Mouse (Mus musculus) layer of hippocampus, postnatal 10 days (tissue): ENCODE data around the gene Hist1h2ap. TPM values are rescaled to one million over a fixed set of nuclear protein-coding genes. Genes with fewer than 3 reads are reported as not detected.
"Not testable (repeated sequence)": the region's sequence is repeated elsewhere in the genome, so short reads cannot be mapped to it uniquely, and the experiment has no call there.

Experiments used
- DNase-seq, 2 experiments: peaks; one replicate each; pipeline ENCODE4 v3.0.0; 2021; ENCODE audit warnings: low spot score in 2 of 2
- long read RNA-seq: library from polyadenylated mRNA; stranded (forward); transcript quantifications from one replicate; pipeline ENCODE4 v2.0.0, GENCODE M21; 2023
- total RNA-seq, 2 experiments: library from RNA; stranded (reverse); gene quantifications; 2 replicates each; pipeline ENCODE4 v1.2.3; 2021

The Hist1h2ap gene
- 10 to 100 TPM; 67.2 to 82.7 TPM for total RNA-seq
- long read RNA-seq, transcript Hist1h2ap-201 (1 exons, 482 nt), result major isoform, 7 of 7 reads
- long read RNA-seq, partial matches to known transcripts, result 0 of 7 reads
- long read RNA-seq, other reads (novel, unspliced or antisense), result 0 of 7 reads

GRCm38 (mm10) chr13:21833461-21833860 lies at the start of gene Hist1h2ap, which contains the start of gene Hist1h2br:
Gene Hist1h2ap (minus strand): TSS chr13:21833507.
Gene Hist1h2br (plus strand): TSS chr13:21833743.
- not testable (repeated sequence) for DNase-seq

DNA sequence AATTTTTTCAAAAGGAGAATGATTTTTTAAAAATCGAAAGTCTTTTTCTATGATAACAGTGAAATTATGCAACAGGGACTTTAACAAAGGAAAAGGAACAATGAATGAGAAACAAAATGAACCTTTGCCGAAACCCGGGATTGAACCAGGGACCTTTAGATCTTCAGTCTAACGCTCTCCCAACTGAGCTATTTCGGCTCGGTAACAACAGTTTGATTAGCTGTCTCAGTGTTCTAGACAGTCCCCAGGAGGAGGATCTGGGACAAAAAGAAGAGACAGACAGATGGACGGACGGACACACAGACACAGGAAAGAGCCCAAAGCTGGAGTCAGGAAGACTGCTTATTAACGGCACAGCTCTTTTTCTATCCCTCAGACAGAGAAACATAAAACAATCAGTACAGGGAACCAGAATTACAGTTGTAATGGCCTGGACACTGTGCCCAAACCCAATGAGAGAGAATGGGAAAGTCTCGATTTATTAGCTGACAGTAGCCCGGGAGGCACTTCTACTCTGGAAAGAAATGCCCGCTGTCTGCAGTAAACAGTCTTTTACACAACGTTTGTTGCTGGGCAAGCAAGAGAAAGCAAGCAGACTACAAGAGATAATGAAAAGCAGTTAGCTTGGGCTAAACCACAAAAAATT lies 49.6 kb upstream of the Hist1h2ap start:
- peak; percentile 62 to 68 for DNase-seq

DNA sequence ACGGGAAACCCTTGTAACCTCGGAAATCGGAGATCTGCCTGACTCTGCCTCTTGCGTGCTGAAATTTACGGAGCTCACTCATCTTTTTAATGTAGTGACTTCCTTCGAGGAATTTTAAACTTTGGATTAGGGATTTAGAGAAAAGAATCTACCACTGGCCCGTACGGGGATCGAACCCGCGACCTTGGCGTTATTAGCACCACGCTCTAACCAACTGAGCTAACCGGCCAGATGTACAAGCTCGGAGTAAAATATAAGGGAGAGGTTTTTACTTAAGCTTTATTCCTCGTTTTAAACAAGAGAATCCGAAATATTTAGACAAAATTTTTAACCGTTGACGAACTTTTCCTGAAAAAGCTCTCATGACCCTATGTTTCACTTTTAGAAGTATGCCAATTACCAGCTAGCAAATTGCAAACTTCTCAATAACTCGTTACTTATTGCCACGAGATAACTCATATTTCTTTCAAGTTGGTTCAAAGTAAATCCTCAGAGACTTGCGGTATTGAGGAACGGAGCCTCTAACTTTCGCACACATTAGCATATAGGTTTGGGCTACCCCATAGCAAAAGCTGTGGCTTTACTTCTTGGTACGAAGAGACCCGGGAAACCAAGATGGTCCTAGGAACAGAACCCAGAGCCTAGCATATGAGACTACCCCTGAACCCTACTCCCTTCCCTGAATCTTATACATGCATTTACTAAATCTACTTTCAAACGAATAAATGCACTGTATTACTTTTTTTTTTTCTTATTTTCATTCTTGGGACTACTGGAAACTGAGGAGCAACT lies 48.8 kb upstream of the Hist1h2ap start:
- DNase-seq, result peak in 1 of 2 experiments; percentile 39

DNA sequence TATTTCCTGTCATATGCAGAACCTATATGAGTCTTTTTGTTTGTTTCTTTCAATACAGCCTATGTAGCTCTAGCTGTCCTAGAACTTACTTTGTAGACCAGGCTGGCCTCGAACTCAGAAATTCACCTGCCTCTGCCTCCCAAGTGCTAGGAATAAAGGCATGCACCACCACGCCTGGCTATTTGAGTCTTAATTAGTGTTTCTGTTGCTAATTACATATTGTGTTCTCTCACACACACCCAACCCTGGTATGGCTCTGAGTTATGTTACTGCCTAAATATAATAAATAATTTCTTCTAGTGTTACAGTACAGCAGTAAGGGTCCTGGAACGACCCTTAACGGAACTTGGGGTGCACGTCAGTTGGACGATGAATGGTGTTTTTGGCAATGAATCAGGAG lies 47.4 kb upstream of the Hist1h2ap start:
- DNase-seq, result no peak

DNA sequence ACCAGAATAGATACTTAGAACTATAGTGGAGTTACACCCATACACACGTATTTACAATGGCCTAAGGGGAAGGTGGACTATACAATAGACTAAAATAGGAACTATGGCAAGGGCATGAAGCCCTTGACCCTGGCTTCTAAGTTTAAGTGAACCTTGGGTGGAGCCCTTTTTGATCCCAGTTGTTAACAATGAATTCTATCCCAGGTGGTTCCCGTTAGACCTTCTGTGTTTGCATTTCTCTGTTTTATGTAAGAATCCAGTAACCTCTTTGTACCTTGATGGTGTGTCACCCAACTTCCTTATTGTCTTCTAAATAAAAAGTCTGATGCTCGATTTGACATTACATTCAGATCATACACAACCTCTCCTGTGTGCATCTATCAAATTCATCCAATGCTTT lies 32.2 kb upstream of the Hist1h2ap start:
- not testable (repeated sequence) for DNase-seq

- DNase-seq, result no peak
Observed at GRCm38 (mm10) chr13:21861608-21862007, 28.3 kb upstream of the Hist1h2ap start.

GRCm38 (mm10) chr13:21855698-21856162 lies 22.4 kb upstream of the Hist1h2ap start:
- DNase-seq, result peak; percentile 37 to 61

DNA sequence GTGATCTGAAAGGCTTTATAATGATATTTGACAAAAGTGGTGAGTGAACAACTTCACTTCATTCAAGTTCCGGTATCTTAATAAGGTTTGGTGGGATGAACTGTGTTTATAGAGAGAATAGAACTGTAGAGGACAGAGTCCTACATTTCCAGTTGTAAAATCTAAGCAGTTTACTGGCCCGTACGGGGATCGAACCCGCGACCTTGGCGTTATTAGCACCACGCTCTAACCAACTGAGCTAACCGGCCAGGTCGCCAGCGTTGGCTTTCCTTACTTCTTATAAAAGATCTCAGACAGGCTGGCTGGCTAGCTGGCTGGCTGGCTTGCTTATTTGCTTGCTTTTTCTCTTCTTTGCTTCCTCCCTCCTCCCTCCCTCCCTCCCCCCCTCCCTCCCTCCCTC lies 21.8 kb upstream of the Hist1h2ap start:
- DNase-seq, result peak; percentile 54 to 81

DNA sequence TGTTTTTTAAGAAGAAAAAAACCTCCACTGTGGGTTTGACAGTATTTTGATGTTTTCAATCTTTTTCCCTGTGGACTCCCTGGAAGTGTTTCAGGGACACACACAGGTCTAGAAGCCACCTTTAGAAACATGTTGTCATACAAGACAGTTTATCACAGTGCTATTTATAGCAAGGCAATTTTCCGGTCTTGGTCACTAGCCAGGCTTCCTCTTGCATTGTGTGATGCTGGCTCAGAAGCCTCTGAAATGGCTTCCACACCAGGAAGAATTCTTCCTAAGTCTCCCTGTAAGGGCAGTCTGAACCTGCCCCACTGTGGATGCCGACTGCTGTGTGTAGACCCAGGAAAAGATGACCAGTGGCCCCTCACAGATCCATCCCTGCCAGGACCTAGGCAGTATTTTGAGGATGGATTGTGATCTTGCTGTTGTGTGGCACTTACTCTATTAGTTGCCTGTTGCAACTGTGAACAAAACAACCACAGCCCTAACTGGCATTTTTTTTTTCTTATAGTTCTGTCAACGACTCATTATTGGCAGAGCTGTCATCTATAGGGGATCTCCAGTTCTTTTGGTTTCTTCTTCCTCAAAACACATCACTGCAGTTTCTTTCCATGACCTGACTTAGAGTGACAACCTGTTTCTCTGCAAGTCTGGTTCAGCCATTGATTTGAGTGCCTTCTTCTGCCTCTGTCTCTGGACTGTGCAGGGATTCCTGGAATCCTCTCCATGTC lies 19.1 kb upstream of the Hist1h2ap start:
- no peak for DNase-seq

DNA sequence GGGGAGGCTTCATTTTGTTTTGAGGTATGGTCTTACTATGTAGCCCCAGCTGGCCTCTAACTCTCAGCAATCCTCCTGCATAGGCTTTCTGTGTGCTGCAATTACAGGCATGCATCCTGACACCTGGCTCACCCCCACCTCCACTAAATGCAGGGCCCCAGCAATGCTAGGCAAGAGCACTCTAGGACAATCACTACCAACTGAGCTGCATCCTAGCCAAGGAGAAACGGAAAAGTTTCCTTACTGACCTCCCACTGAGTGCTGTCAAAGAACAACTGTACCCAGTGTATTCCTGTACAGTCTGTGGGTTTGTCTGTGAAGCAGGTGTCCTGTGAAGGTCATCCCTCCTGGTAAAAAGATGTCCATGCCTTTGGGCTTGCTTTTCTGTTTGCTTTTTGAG lies 17.4 kb upstream of the Hist1h2ap start:
- DNase-seq, result not testable (repeated sequence)

DNA sequence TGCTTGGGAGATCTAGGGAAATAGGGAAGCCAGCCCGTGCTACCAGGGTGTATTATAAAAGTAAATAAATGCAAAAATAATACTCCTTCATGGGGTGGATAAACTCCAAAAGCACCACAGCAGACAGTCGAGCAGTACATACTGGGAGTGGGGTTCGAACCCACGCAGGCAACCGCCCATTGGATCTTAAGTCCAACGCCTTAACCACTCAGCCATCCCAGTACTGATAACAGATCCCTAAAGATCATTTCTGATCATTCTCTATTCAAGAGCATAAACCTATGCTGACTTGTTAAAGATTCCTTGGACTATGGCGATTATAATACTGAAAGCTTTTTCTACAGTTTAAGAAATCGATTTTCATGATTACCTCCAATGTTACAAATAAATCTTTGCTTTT lies 14.6 kb upstream of the Hist1h2ap start:
- no peak for DNase-seq

GRCm38 (mm10) chr13:21846356-21846755 lies 13.0 kb upstream of the Hist1h2ap start:
- DNase-seq, result not testable (repeated sequence)

GRCm38 (mm10) chr13:21840508-21840907 lies 7.2 kb upstream of the Hist1h2ap start:
- DNase-seq, result not testable (repeated sequence)

GRCm38 (mm10) chr13:21831418-21832394 lies 1.6 kb downstream of the Hist1h2ap start, which contains the start of gene Hist1h4n:
Gene Hist1h4n (minus strand): TSS chr13:21832196.
- peak in 1 of 2 experiments; percentile 28 for DNase-seq

GRCm38 (mm10) chr13:21830344-21830743 lies 3.0 kb downstream of the Hist1h2ap start:
- DNase-seq, result no peak

DNA sequence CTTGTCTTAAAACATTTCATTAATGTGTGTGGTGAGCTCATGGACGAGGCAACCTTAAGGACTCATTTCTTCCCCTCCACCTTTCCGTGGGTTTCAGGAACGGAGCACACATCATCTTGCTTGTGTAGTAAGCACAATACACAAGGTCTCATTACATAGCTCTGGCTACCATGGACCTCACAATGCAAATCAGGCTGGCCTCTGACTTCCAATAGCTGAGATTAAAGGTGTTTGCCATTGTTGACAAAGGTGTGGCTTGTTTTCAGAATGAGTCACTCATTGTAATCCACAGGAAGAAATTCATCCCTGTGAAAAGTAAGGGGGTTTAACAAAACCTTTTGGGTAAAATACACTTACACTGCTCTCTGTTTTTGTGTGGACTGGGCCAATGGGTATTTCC lies 4.8 kb downstream of the Hist1h2ap start:
- no peak for DNase-seq

DNA sequence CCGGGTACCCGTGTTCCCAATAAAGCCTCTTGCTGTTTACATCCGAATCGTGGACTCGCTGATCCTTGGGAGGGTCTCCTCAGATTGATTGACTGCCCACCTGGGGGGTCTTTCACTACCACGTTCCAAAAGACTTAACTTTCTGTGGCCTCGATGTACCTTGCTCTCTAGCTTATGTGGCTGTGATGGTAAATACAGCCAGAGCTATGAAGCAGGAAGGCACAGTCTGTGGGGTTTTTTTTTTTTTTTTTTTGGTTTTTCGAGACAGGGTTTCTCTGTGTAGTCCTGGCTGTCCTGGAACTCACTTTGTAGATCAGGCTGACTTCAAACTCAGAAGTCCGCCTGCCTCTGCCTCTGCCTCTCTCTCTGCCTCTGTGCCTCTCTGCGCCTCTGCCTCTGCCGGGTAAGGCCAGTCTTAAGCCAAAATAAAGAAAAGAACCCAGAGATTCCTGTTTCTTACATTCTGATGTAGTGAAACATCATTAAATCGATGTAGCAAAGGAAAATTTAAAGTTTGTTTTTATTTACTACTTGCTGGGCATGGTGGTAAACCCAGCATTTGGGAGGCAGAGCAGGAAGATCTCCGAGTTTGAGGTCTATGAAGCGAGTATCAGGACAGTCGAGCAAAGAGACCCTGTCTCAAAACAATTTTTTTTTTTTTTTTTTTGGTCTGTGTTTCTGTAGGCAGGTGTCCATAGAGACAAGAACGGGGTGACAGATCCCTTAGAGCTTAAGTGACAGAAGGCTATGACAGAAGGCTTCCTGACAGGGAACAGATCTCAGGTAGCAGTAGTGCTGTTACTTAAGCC lies 13.0 kb downstream of the Hist1h2ap start:
- DNase-seq, result not testable (repeated sequence)

- not testable (repeated sequence) for DNase-seq
Observed at GRCm38 (mm10) chr13:21812092-21812491, 21.2 kb downstream of the Hist1h2ap start.

- DNase-seq, result not testable (repeated sequence)
Observed at GRCm38 (mm10) chr13:21811539-21811938, 21.8 kb downstream of the Hist1h2ap start, which contains the start of gene Hist1h4m. Gene Hist1h4m (plus strand): TSS chr13:21811746.
